Mouse (Mus musculus): ENCODE results near the gene Hmces. TPM values are rescaled to one million over a fixed set of nuclear protein-coding genes. Genes with fewer than 3 reads are reported as not detected.

Gene Hmces
- polyA plus RNA-seq, 1 experiment = 14.9 TPM

- H3K36me3 ChIP-seq (ENCODE audit: control insufficient read depth, insufficient read depth, low read length) = no peaks in the 10 kb centered on the region
Measured at GRCm38 (mm10) chr6:87873963-87874362, 39.8 kb upstream of the Hmces start.

GRCm38 (mm10) chr6:87875083-87875482 is 38.7 kb upstream of the Hmces start:
- H3K4me3 ChIP-seq (ENCODE audit: control insufficient read depth, low read depth, low read length) = no peak overlapping the region
- no peak for TF ChIP-seq CTCF (IDR thresholded peaks at IDR 0.05; ENCODE audit: control insufficient read depth, insufficient read depth, insufficient replicate concordance, low read depth, low read length)
- TF ChIP-seq POLR2A (IDR thresholded peaks at IDR 0.05; ENCODE audit: control insufficient read depth, low read depth, low read length) = no peak
- H3K27me3 ChIP-seq (ENCODE audit: control insufficient read depth, insufficient read depth, low read length) = no peaks in the 10 kb centered on the region
- no peak overlapping the region for H3K27ac ChIP-seq (ENCODE audit: control insufficient read depth, insufficient read depth, low read depth, low read length)
- H3K4me1 ChIP-seq (ENCODE audit: control insufficient read depth, insufficient read depth, low read length) = peaks cover 4% of the 10 kb centered on the region; the same call in 1 of the 2 replicates
- no peaks in the 10 kb centered on the region for H3K36me3 ChIP-seq (ENCODE audit: control insufficient read depth, insufficient read depth, low read length)

More at GRCm38 (mm10) chr6:87873963-87874362, 39.8 kb upstream of the Hmces start:
- TF ChIP-seq POLR2A (IDR thresholded peaks at IDR 0.05; ENCODE audit: control insufficient read depth, low read depth, low read length) = no peak
- no peak for TF ChIP-seq CTCF (IDR thresholded peaks at IDR 0.05; ENCODE audit: control insufficient read depth, insufficient read depth, insufficient replicate concordance, low read depth, low read length)
- Histone ChIP-seq H3K27me3 (ENCODE audit: control insufficient read depth, insufficient read depth, low read length) (no peaks in the 10 kb centered on the region), H3K4me1 (ENCODE audit: control insufficient read depth, insufficient read depth, low read length) (peaks cover 4% of the 10 kb centered on the region; the same call in 1 of the 2 replicates), H3K27ac (ENCODE audit: control insufficient read depth, insufficient read depth, low read depth, low read length) (no peak overlapping the region), H3K4me3 (ENCODE audit: control insufficient read depth, low read depth, low read length) (no peak overlapping the region)

- TF ChIP-seq POLR2A (IDR thresholded peaks at IDR 0.05; ENCODE audit: control insufficient read depth, low read depth, low read length) (no peak), CTCF (IDR thresholded peaks at IDR 0.05; ENCODE audit: control insufficient read depth, insufficient read depth, insufficient replicate concordance, low read depth, low read length) (no peak)
- H3K4me1 ChIP-seq (ENCODE audit: control insufficient read depth, insufficient read depth, low read length) = peaks cover 4% of the 10 kb centered on the region; the same call in 1 of the 2 replicates
- no peak overlapping the region for H3K4me3 ChIP-seq (ENCODE audit: control insufficient read depth, low read depth, low read length)
- H3K36me3 ChIP-seq (ENCODE audit: control insufficient read depth, insufficient read depth, low read length) = no peaks in the 10 kb centered on the region
- no peaks in the 10 kb centered on the region for H3K27me3 ChIP-seq (ENCODE audit: control insufficient read depth, insufficient read depth, low read length)
- H3K27ac ChIP-seq (ENCODE audit: control insufficient read depth, insufficient read depth, low read depth, low read length) = no peak overlapping the region
Measured at GRCm38 (mm10) chr6:87875562-87875961, 38.2 kb upstream of the Hmces start.

GRCm38 (mm10) chr6:87876068-87876643 is 37.6 kb upstream of the Hmces start:
- no peak for TF ChIP-seq CTCF (IDR thresholded peaks at IDR 0.05; ENCODE audit: control insufficient read depth, insufficient read depth, insufficient replicate concordance, low read depth, low read length)
- no peak for TF ChIP-seq POLR2A (IDR thresholded peaks at IDR 0.05; ENCODE audit: control insufficient read depth, low read depth, low read length)
- peaks cover 4% of the 10 kb centered on the region; the same call in 1 of the 2 replicates for H3K4me1 ChIP-seq (ENCODE audit: control insufficient read depth, insufficient read depth, low read length)
- H3K4me3 ChIP-seq (ENCODE audit: control insufficient read depth, low read depth, low read length) = no peak overlapping the region
- no peaks in the 10 kb centered on the region for H3K27me3 ChIP-seq (ENCODE audit: control insufficient read depth, insufficient read depth, low read length)
- no peaks in the 10 kb centered on the region for H3K36me3 ChIP-seq (ENCODE audit: control insufficient read depth, insufficient read depth, low read length)
- H3K27ac ChIP-seq (ENCODE audit: control insufficient read depth, insufficient read depth, low read depth, low read length) = no peak overlapping the region

- H3K27me3 ChIP-seq (ENCODE audit: control insufficient read depth, insufficient read depth, low read length) = no peaks in the 10 kb centered on the region
- no peak for TF ChIP-seq CTCF (IDR thresholded peaks at IDR 0.05; ENCODE audit: control insufficient read depth, insufficient read depth, insufficient replicate concordance, low read depth, low read length)
- no peak for TF ChIP-seq POLR2A (IDR thresholded peaks at IDR 0.05; ENCODE audit: control insufficient read depth, low read depth, low read length)
- no peaks in the 10 kb centered on the region for H3K36me3 ChIP-seq (ENCODE audit: control insufficient read depth, insufficient read depth, low read length)
- no peak overlapping the region for H3K27ac ChIP-seq (ENCODE audit: control insufficient read depth, insufficient read depth, low read depth, low read length)
- H3K4me3 ChIP-seq (ENCODE audit: control insufficient read depth, low read depth, low read length) = no peak overlapping the region
- peaks cover 4% of the 10 kb centered on the region; the same call in 1 of the 2 replicates for H3K4me1 ChIP-seq (ENCODE audit: control insufficient read depth, insufficient read depth, low read length)
Measured at GRCm38 (mm10) chr6:87879010-87879409, 34.7 kb upstream of the Hmces start.

- H3K27ac ChIP-seq (ENCODE audit: control insufficient read depth, insufficient read depth, low read depth, low read length) = no peak overlapping the region
- no peaks in the 10 kb centered on the region for H3K27me3 ChIP-seq (ENCODE audit: control insufficient read depth, insufficient read depth, low read length)
- TF ChIP-seq POLR2A (IDR thresholded peaks at IDR 0.05; ENCODE audit: control insufficient read depth, low read depth, low read length) = no peak
- TF ChIP-seq CTCF (IDR thresholded peaks at IDR 0.05; ENCODE audit: control insufficient read depth, insufficient read depth, insufficient replicate concordance, low read depth, low read length) = no peak
- no peak overlapping the region for H3K4me3 ChIP-seq (ENCODE audit: control insufficient read depth, low read depth, low read length)
- no peaks in the 10 kb centered on the region for H3K36me3 ChIP-seq (ENCODE audit: control insufficient read depth, insufficient read depth, low read length)
- H3K4me1 ChIP-seq (ENCODE audit: control insufficient read depth, insufficient read depth, low read length) = peaks cover 4% of the 10 kb centered on the region; the same call in 1 of the 2 replicates
Measured at GRCm38 (mm10) chr6:87879628-87880027, 34.1 kb upstream of the Hmces start.

- H3K4me3 ChIP-seq (ENCODE audit: control insufficient read depth, low read depth, low read length) = no peak overlapping the region
- TF ChIP-seq CTCF (IDR thresholded peaks at IDR 0.05; ENCODE audit: control insufficient read depth, insufficient read depth, insufficient replicate concordance, low read depth, low read length) = no peak
- no peak for TF ChIP-seq POLR2A (IDR thresholded peaks at IDR 0.05; ENCODE audit: control insufficient read depth, low read depth, low read length)
- H3K27ac ChIP-seq (ENCODE audit: control insufficient read depth, insufficient read depth, low read depth, low read length) = no peak overlapping the region
- H3K36me3 ChIP-seq (ENCODE audit: control insufficient read depth, insufficient read depth, low read length) = no peaks in the 10 kb centered on the region
- H3K27me3 ChIP-seq (ENCODE audit: control insufficient read depth, insufficient read depth, low read length) = no peaks in the 10 kb centered on the region
- peaks cover 3% of the 10 kb centered on the region for H3K4me1 ChIP-seq (ENCODE audit: control insufficient read depth, insufficient read depth, low read length)
Measured at GRCm38 (mm10) chr6:87882221-87882620, 31.5 kb upstream of the Hmces start.

All from testis, adult 2 months (tissue).